Mouse (Mus musculus): ENCODE measurements at regions not wholly inside any gene's neighbourhood (a gene's known extent, or its start where the extent isn't known, plus 50 kb on each side); places are given as distances from the start of the nearest gene placed in this dataset.

GRCm38 (mm10) chr10:14216191-14216992 is 250.5 kb downstream of the Hivep2 start:
- DNase-seq, result no peak

GRCm38 (mm10) chr10:14215512-14215911 is 249.6 kb downstream of the Hivep2 start:
- no peak for DNase-seq

- no peak for DNase-seq
Measured at GRCm38 (mm10) chr10:14213536-14213935, 247.7 kb downstream of the Hivep2 start.

GRCm38 (mm10) chr10:14211926-14212325 is 246.1 kb downstream of the Hivep2 start:
- DNase-seq, result no peak

- DNase-seq, result no peak
Measured at GRCm38 (mm10) chr10:14211481-14211880, 245.6 kb downstream of the Hivep2 start.

- DNase-seq, result no peak
Measured at GRCm38 (mm10) chr10:14210445-14210844, 244.6 kb downstream of the Hivep2 start.

- no peak for DNase-seq
Measured at GRCm38 (mm10) chr10:14210045-14210444, 244.2 kb downstream of the Hivep2 start.

- no peak for DNase-seq
Measured at GRCm38 (mm10) chr10:14208206-14208605, 242.3 kb downstream of the Hivep2 start.

GRCm38 (mm10) chr10:14207616-14208015 is 241.7 kb downstream of the Hivep2 start:
- peak; percentile 44 for DNase-seq

- DNase-seq, result no peak
Measured at GRCm38 (mm10) chr10:14207051-14207570, 241.2 kb downstream of the Hivep2 start.

Measured in retina, postnatal 1 day (tissue).